Mouse (Mus musculus): Measurements from ENCODE around the gene Adh5. TPM values are rescaled to one million over a fixed set of nuclear protein-coding genes. Genes with fewer than 3 reads are reported as not detected.

Gene Adh5
- polyA plus RNA-seq, 1 experiment: 79.7 TPM

GRCm38 (mm10) chr3:138419369-138419768 lies 23.5 kb upstream of the Adh5 start:
- Histone ChIP-seq H3K4me2 (ENCODE audit: low read depth) (no peak overlapping the region), H3K36me3 (ENCODE audit: control insufficient read depth, insufficient read depth) (no peaks in the 10 kb centered on the region), H3K4me3 (no peak overlapping the region), H3ac (ENCODE audit: control insufficient read depth, insufficient read length) (no peak overlapping the region), H3K27me3 (ENCODE audit: control insufficient read depth, insufficient read depth, insufficient read length) (no peaks in the 10 kb centered on the region), H3K79me2 (ENCODE audit: control insufficient read depth, insufficient read depth) (no peaks in the 10 kb centered on the region)
- TF ChIP-seq CEBPB (IDR thresholded peaks at IDR 0.05; ENCODE audit: insufficient read depth, poor library complexity, severe bottlenecking) (no peak), REST (IDR thresholded peaks at IDR 0.05; ENCODE audit: insufficient read depth, insufficient read length) (no peak), TCF3 (IDR thresholded peaks at IDR 0.05; ENCODE audit: insufficient read length, low read depth) (no peak), E2F4 (IDR thresholded peaks at IDR 0.05; ENCODE audit: insufficient read depth) (no peak), POLR2A (IDR thresholded peaks at IDR 0.05; ENCODE audit: insufficient read length, low read depth) (no peak), USF1 (IDR thresholded peaks at IDR 0.05; ENCODE audit: low read depth) (no peak), SRF (IDR thresholded peaks at IDR 0.05; ENCODE audit: control insufficient read depth, insufficient read length, low read depth) (no peak), TCF12 (IDR thresholded peaks at IDR 0.05; ENCODE audit: insufficient read depth, poor library complexity, severe bottlenecking) (no peak), MYOD1 (IDR thresholded peaks at IDR 0.05; ENCODE audit: control insufficient read depth in 1 of 3, insufficient read length in 2 of 3, low read depth in 2 of 3) (no peak)

- Histone ChIP-seq H3K4me2 (ENCODE audit: low read depth) (no peak overlapping the region), H3K27me3 (ENCODE audit: control insufficient read depth, insufficient read depth, insufficient read length) (no peaks in the 10 kb centered on the region), H3K36me3 (ENCODE audit: control insufficient read depth, insufficient read depth) (no peaks in the 10 kb centered on the region), H3K4me3 (no peak overlapping the region), H3ac (ENCODE audit: control insufficient read depth, insufficient read length) (no peak overlapping the region), H3K79me2 (ENCODE audit: control insufficient read depth, insufficient read depth) (no peaks in the 10 kb centered on the region)
- TF ChIP-seq POLR2AphosphoS2 (IDR thresholded peaks at IDR 0.05; ENCODE audit: insufficient read length, low read depth): no peak
Observed at GRCm38 (mm10) chr3:138420385-138420784, 22.5 kb upstream of the Adh5 start.

DNA sequence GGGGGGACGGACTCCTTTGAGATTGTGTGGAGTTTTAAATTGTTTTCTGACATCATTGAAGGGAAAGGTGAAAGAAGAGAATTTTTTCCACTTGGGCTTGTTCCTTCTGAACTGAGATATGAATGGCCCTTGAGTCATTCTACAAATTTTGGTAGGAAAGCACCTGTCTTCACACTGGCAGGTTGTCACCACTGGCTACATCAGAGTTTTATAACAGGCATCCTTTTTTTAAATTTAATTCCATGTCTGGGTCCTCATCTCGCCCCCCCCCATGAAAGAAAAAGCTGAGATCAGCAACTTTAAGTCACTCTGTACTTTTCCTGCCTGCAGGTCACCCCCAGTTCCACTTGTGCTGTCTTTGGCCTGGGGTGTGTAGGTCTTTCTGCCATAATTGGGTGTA lies 19.2 kb upstream of the Adh5 start:
- H3K27me3 ChIP-seq (ENCODE audit: control insufficient read depth, insufficient read depth, insufficient read length): no peaks in the 10 kb centered on the region
- no peaks in the 10 kb centered on the region for H3K79me2 ChIP-seq (ENCODE audit: control insufficient read depth, insufficient read depth)
- TF ChIP-seq CEBPB (IDR thresholded peaks at IDR 0.05; ENCODE audit: insufficient read depth, poor library complexity, severe bottlenecking) (no peak), TCF3 (IDR thresholded peaks at IDR 0.05; ENCODE audit: insufficient read length, low read depth) (no peak), POLR2A (IDR thresholded peaks at IDR 0.05; ENCODE audit: insufficient read length, low read depth) (no peak), MAX (IDR thresholded peaks at IDR 0.05; ENCODE audit: low read depth) (no peak), USF1 (IDR thresholded peaks at IDR 0.05; ENCODE audit: low read depth) (no peak), POLR2AphosphoS2 (IDR thresholded peaks at IDR 0.05; ENCODE audit: insufficient read length, low read depth) (no peak), E2F4 (IDR thresholded peaks at IDR 0.05; ENCODE audit: insufficient read depth) (no peak), MYOG (IDR thresholded peaks at IDR 0.05; ENCODE audit: control insufficient read depth in 1 of 3, insufficient read depth in 1 of 3, insufficient read length in 2 of 3, low read depth in 2 of 3) (no peak)
- no peak overlapping the region for H3K4me2 ChIP-seq (ENCODE audit: low read depth)
- H3K4me3 ChIP-seq: no peak overlapping the region
- H3ac ChIP-seq (ENCODE audit: control insufficient read depth, insufficient read length): no peak overlapping the region
- H3K36me3 ChIP-seq (ENCODE audit: control insufficient read depth, insufficient read depth): no peaks in the 10 kb centered on the region

- Histone ChIP-seq H3K27me3 (ENCODE audit: control insufficient read depth, insufficient read depth, insufficient read length) (no peaks in the 10 kb centered on the region), H3K36me3 (ENCODE audit: control insufficient read depth, insufficient read depth) (no peaks in the 10 kb centered on the region), H3ac (ENCODE audit: control insufficient read depth, insufficient read length) (no peak overlapping the region), H3K4me3 (no peak overlapping the region), H3K4me2 (ENCODE audit: low read depth) (no peak overlapping the region), H3K79me2 (ENCODE audit: control insufficient read depth, insufficient read depth) (no peaks in the 10 kb centered on the region)
- TF ChIP-seq USF1 (IDR thresholded peaks at IDR 0.05; ENCODE audit: low read depth) (no peak), TCF12 (IDR thresholded peaks at IDR 0.05; ENCODE audit: insufficient read depth, poor library complexity, severe bottlenecking) (no peak), MYOD1 (IDR thresholded peaks at IDR 0.05; ENCODE audit: control insufficient read depth in 1 of 3, insufficient read length in 2 of 3, low read depth in 2 of 3) (no peak), MYOG (IDR thresholded peaks at IDR 0.05; ENCODE audit: control insufficient read depth in 1 of 3, insufficient read depth in 1 of 3, insufficient read length in 2 of 3, low read depth in 2 of 3) (no peak)
Observed at GRCm38 (mm10) chr3:138424247-138424646, 18.6 kb upstream of the Adh5 start.

GRCm38 (mm10) chr3:138430360-138430976 lies 12.4 kb upstream of the Adh5 start:
- Histone ChIP-seq H3K27me3 (ENCODE audit: control insufficient read depth, insufficient read depth, insufficient read length) (peaks cover 6% of the 10 kb centered on the region), H3K4me2 (ENCODE audit: low read depth) (no peak overlapping the region), H3K36me3 (ENCODE audit: control insufficient read depth, insufficient read depth) (no peaks in the 10 kb centered on the region), H3K4me3 (no peak overlapping the region), H3ac (ENCODE audit: control insufficient read depth, insufficient read length) (no peak overlapping the region), H3K79me2 (ENCODE audit: control insufficient read depth, insufficient read depth) (no peaks in the 10 kb centered on the region)
- TF ChIP-seq E2F4 (IDR thresholded peaks at IDR 0.05; ENCODE audit: insufficient read depth) (no peak), SRF (IDR thresholded peaks at IDR 0.05; ENCODE audit: control insufficient read depth, insufficient read length, low read depth) (no peak), CEBPB (IDR thresholded peaks at IDR 0.05; ENCODE audit: insufficient read depth, poor library complexity, severe bottlenecking) (no peak), REST (IDR thresholded peaks at IDR 0.05; ENCODE audit: insufficient read depth, insufficient read length) (no peak), TCF12 (IDR thresholded peaks at IDR 0.05; ENCODE audit: insufficient read depth, poor library complexity, severe bottlenecking) (no peak), TCF3 (IDR thresholded peaks at IDR 0.05; ENCODE audit: insufficient read length, low read depth) (no peak), MAX (IDR thresholded peaks at IDR 0.05; ENCODE audit: low read depth) (no peak), MYOG (IDR thresholded peaks at IDR 0.05; ENCODE audit: control insufficient read depth in 1 of 3, insufficient read depth in 1 of 3, insufficient read length in 2 of 3, low read depth in 2 of 3) (no peak), POLR2AphosphoS2 (IDR thresholded peaks at IDR 0.05; ENCODE audit: insufficient read length, low read depth) (no peak), MYOD1 (IDR thresholded peaks at IDR 0.05; ENCODE audit: control insufficient read depth in 1 of 3, insufficient read length in 2 of 3, low read depth in 2 of 3) (no peak), USF1 (IDR thresholded peaks at IDR 0.05; ENCODE audit: low read depth) (no peak), POLR2A (IDR thresholded peaks at IDR 0.05; ENCODE audit: insufficient read length, low read depth) (no peak)

All from myocyte (in vitro differentiated cells).